Mouse (Mus musculus) gastrocnemius, adult 8-10 months (tissue): Measurements from ENCODE around the gene Uts2b. TPM values are rescaled to one million over a fixed set of nuclear protein-coding genes. Genes with fewer than 3 reads are reported as not detected.
A peak's percentile ranks its signal among the peaks of the same experiment; 100 is the strongest.

ENCODE experiments used
- DNase-seq, 2 experiments: peaks; one replicate each; pipeline ENCODE4 v3.0.0; 2022; ENCODE audit warnings: low spot score in 2 of 2
- total RNA-seq, 4 experiments: library from RNA; stranded (reverse); gene quantifications; 2 replicates each; pipeline ENCODE4 v1.2.4; 2022

The Uts2b gene
- not detected for total RNA-seq

DNA sequence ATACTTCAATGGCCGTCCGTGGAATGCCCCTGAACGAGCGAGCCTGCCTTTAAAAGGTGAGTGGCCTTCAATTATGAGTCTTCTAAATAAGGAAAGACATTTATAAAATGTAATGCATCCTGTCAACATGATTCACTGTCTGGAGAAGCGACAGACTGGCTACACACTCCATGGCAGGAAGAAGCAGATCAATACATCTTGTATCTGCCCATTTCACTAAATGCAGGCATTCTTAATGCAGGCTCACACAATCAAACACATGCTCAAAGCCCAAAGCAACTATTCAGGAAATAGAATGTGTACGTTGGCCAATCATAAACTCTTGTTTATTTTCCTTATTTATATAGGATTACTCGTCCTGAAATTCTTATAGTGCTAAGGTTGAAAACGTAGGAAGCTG lies at the start of gene Uts2b:
Uts2b (minus strand) TSS at position 49 of the 400 bp plus-strand sequence.
- no peak for DNase-seq

DNA sequence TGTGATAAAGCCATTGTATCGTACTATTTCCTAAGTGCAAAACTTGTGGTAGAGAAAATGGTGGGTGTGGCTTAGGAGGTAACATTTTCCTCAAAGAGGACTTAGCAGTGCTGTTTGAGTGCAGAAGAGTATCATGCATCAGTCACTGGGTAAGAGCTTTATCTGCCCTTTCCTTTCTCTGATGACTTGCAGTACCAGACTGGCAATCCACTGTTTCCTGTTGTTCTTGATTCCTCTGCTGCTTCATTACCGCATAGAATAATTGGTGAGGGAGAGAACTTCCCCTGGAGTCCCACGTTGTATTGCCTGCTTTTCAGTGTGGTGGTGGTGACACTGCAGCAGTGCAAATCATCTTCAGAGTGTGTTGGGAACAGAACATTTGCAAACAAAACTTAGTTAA lies 47.6 kb upstream of the Uts2b start:
- no peak for DNase-seq

DNA sequence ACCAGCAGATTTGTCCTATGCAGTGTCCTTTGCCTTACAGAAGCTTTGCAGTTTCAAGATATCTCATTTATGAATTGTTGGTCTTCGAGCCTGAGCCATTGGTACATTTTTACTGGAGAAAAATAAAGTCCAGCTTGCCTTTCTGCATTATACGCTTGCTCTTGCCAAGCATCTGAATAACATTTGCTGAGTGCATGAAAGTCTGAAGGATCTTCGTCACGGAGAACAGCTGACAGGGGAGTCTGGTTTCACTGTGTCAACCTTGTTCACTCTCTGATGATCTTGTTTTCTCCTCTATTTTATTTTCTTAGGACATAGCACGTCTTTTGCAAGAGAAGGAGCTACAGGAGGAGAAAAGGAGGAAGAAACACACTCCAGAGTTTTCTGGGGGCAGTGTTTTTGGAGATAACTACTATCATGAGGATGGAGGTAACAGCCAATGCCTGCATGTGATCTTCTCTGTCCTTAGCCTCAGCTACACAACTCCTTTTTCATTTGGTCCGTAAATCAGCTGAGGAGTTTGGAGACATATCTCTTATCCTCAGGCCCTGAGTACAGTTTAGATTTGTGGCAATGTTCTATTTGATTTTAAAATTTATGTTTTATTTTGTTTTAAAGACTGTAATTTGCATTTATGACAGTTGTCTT lies 47.0 kb upstream of the Uts2b start:
- peak; percentile 15 to 25 for DNase-seq

DNA sequence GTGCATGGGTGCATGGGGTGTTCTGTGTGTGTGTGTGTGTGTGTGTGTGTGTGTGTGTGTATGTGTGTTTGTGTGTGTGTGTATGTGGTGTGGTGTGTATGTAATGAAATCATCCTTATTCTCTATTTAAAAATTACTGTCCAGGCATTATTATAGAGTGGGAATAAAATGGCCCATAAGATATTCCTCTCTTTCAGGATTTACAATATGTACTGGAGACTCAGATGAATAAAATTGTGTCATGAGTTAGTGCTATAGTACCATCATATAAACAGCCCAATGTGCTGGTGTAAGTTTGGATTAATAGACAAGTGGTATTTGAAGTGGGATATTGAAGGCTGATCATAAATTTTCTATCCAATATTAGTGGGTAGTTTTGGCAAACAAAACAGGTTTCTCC lies 34.1 kb upstream of the Uts2b start:
- DNase-seq, result no peak

DNA sequence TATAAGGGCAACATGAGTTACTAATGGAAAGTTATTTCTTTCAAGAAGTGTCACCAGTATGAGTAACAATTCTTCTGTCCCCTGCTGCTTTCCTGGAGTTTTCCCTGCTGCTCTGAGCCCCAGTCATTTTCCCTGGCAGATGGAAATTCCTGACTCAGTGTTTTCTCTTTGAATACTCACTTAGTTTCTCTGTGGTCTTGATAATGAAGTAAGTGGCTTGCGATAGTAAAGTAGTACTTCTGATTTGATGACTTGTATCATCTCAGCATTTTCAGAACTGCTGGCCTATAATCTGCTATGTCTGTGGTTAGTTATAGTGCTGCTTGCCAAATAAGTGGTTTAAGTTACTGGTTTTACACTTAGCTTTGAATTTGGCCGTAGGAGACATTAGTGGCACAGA lies 31.5 kb upstream of the Uts2b start:
- DNase-seq, result no peak

DNA sequence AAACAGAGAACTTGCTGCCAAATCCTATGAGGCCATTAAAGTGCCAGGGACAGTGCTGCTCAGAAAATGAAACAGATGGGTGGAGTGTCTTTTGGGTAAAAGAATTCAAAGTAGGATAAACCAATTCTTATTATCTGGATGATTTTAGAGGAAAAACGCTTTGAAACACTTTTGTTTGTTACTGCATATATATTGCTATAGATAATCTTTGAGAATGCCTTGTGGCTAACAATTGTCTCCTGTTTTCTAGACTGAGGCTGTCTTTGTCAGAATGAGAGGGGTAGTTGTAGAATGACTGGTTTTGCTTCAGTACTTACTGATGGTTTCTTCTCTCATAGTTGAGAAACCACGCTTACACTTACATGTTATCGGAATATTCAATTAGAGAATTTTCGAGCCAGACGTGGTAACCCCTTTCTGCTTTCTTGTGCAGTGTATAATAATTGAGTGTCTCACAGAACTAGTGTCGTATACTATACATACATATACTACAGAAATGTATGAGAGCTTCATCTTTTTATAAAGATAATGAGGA lies 29.7 kb upstream of the Uts2b start:
- no peak for DNase-seq

DNA sequence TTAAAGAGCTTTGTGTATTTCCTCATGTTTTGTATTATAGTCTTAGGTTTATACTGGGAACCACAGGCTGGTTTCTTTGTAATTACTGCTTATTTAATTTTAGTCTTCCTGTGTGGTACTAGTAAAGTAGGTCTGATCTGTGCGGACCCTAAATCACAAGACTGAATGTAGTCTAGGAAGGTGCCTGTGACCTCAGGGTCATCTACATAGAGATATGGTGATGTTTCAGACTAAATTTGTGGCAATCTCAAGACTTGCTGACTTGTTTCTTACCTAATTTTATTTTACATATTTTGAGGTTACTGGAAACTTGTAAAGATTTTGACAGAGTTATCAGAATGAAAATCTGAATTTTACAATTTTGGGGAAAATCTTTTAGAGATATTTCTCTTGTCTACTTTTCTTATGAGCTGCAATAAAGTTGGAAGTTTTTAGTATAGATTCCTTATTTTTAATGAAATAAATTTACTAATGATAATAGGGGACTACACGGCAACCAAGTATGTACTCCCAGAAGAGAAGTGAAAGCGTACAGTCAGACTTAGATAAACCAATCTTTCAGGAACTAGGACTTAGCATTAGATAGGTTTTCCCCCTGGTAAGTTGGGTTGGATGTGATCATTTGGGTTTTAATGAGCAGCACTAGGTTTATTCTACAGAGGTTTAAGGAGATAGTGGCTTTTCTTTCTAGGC lies 29.1 kb upstream of the Uts2b start:
- DNase-seq, result no peak

DNA sequence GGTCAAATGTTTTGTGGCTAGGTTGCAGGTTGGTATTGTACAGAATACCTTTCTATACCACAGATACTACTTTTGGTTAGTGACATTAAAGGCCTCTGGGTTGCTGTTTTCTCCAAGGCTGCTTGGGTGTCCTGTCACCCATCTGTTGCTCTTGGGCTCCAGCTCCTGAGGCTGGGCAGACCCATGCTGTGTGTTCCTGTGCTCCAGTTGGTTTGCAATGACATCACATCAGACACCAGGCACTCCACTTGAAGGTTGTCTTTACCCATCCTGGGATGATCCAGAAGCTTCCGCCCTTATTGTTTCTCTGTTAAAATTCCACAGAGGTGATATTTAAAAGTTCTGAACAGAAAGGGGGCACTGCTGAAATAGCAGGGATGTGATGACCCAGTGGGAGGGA lies 26.9 kb upstream of the Uts2b start:
- DNase-seq, result no peak

DNA sequence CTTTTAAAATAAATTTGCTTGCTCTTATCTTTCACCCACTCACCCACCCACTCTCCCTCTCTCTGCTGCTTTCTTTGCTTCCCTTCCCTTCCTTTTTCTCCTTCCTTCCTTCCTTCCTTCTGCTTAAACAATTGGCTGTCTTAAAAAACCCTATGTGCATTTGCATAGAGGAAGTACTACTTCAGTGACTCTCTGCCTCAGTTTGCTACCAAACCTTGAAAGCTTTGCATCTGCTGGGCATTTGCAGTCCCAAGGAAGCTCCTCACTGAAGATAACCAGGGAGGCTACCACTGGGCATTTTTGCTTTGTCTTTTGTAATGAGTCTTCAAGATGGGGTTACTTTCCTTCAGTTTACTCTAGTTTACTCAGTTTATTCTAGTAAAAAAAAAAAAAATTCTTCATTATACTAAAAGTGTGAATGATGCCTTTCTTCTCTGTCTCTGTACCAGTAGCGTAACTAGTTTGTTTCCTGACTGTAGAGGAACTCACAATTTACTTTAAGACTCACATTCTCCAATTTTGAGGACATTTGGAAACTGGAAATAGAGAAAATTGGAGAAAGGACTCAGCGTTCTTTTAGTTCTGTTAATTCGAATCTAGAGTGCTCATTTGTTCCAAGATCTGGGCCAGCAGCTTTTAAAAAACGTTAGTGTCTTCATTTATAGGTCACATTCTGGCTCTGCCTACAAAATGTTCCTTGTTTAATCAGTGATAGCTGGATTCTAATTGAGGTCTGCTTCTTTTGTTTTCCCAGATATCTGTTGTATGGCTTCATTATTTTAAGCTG lies 25.4 kb upstream of the Uts2b start:
- no peak for DNase-seq

DNA sequence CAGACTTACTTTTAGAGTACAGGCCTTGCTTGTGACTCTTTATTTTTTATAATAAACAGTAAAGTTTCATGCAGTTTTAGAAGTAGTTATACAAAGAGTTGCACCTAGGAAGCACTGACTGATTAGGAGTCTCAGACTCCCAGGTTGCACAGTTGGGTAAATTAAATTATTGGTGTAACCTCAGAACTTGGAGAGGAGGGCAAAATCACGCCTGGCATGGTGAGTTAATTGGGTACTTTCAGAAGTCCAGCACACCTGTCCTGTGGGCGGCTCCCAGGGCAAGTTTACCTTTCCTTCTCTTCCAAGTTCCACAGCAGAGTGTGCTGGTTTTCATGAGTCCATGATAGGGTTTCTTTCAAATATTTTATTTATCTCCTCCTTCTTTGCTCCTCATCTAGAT lies 21.8 kb upstream of the Uts2b start:
- DNase-seq, result no peak

DNA sequence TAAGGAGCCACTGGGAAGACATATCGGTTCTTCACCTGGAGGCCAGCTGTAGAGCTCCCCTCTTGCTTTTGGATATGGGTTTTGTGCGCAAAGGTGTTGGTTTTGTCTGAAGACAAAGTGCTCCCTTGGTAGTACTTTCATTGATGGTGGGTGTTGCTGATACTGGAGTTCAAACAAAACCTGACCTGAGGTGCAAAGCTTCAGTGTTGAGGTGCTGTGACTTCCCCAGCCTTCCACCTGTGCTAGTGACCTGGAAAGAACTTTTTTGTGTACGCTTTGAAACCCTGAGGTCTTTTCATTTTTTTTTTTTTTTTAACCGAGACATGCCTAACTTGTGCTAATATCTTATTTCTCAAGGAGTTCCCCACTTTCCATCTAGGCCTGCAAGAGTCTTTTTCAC lies 20.3 kb upstream of the Uts2b start:
- DNase-seq, result no peak

DNA sequence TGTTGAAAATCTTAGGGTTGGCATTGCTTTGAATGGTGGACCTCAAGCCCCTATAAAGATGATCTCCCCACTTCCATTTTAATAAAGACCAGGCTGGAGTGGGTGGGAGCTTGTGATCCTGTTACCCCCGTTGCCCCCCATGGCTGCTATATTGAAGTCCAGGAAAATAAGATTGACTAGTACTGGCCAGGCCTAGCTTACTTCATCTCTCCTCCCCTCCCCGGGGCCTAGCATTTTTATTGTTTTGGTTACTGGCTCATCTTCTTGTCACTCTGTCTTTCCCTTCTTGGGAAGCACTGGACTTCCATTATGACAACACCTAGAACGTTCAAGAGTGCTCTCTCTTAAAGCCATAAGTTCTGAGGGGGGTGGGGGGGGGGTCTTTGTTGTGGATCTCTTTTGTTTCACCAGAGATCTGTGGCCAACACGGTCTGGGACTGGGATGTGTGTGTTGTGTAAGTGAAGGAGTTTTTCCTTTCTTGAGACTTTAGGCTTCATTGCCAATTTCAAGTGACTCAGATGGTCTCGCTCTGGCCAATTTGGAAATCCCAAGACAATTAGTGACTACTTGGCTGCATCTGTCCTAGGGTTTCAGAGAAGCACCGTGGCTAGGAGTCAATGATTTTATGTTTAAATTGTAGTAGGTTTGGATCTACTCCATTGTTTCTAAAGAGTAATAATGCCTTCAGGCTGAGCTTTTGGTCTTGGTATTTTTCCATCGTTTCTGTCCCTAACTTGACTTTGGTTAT lies 19.7 kb upstream of the Uts2b start:
- no peak for DNase-seq

DNA sequence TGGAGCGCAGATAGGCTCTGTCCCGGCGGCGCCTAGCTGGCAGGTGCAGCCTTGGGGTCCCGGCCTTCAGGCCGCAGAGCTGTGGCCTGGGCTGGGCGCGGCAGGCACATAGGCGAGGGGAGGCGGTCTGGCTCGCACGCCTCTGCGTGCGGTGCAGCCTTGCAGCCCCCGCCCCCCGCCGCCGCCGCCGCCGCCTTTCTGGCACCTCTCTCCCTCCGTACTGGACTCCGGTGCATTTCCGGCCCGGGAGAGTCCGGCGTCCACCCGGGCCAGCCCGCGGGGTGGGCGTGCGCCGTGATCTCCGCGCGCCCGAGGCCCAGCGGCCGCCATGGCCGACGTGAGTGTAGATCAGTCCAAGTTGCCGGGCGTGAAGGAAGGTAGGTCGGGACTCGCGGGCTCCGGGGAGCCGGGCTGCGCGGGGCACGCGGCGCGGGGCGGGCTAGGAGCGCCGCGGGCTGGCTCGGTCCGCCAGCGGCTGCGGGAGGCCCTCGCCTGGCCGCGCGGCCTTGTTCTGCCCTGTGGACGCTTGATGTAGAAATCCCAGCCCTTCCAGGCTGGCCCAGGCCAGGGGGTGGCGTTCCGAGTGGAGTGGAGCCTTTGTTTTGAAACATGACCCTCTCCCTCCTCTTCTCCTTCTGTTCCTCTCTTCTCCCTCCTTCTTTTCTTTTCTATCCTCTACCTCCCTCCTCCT lies 18.9 kb upstream of the Uts2b start, which contains the start of gene Ccdc50:
Ccdc50 (plus strand) TSS at position 109 of the 691 bp plus-strand sequence.
- DNase-seq, result peak; percentile 62 to 72

DNA sequence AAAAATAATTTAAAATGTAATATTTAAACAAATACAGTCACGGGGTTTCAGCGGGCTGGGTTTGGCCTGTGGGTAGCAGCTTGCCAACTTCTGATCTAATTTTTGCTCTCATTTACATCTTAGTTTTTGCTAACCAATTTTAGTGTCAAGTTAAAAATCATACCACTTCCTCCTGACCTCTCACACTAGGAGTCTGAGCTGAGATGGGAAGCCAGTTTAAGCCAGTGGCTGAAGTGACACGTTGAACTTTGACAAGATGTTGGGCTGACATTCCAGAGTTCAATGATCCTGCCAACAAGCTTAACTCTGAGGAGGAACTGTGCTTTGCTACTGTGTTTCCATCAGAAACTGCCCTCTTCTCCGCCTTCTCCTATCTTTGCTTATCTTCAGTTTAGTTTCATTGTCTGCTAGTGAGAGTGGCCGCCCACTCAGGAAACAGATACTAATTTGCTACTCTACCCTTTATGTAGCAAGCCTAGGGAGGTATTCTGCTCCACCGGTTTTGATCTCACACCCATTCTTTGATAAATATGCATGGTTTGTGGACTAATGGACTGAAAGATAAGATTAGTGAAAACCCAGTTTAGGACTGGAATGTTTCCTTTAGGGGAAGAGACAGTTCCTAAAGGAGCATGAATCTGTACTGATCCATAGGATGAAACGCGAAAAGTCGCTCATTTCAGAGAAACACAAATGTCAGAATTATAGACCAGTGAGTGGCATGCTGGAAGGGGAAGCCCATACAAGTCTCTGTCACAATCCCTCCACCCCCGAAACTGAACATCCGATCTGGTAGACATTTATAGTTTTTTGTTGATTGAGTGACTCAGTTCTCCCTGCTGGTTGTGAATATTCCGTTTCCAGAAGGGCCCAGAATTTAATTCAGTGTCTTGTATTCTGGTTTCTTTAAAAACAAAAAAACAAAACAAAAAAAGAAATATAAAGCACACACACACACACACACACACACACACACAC lies 17.9 kb upstream of the Uts2b start:
- DNase-seq, result no peak

DNA sequence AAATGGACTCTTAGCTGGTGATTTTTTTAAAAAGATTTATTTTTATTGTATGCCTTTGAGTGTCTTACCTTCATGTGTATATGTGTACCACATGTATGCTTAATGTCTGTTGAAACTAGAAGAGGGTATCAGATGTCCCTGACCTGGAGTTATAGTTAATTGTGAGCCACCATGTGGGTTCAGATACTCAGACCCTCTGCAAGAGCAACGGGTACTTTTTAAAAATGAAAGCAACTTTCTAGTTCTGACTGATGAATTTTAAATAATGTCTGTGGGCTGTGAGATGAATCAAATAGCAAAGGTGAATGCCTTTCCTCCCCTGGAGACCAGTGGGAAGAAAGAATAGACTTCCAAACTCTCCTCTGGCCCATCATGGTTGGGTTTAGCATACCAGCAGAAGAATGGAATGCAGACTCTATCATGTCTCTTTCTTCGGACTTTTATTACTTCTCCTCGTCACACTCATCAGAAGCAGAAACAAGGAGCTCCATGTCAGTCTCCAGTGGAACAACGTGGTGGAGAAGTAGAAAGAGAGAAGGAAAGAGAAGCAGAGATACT lies 16.9 kb upstream of the Uts2b start:
- DNase-seq, result no peak

DNA sequence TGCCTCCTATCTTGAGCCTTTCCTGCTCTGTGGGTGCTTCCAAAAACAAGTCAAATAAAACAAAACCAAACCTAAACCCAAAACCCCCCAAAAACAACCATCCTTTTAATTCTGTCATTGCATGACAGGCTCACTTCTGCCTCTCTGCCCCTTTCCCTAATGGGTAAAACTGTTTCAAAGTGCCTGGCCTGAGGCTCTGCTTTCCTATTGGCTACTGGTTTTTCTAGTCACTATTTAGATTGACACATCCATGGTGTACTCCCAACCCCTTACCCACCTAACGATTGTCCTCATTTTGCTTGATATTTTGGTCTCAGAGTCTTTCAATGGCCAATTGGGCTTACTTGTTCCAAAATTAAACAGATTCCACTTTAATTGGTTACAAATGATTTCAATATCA lies 15.6 kb upstream of the Uts2b start:
- DNase-seq, result no peak

DNA sequence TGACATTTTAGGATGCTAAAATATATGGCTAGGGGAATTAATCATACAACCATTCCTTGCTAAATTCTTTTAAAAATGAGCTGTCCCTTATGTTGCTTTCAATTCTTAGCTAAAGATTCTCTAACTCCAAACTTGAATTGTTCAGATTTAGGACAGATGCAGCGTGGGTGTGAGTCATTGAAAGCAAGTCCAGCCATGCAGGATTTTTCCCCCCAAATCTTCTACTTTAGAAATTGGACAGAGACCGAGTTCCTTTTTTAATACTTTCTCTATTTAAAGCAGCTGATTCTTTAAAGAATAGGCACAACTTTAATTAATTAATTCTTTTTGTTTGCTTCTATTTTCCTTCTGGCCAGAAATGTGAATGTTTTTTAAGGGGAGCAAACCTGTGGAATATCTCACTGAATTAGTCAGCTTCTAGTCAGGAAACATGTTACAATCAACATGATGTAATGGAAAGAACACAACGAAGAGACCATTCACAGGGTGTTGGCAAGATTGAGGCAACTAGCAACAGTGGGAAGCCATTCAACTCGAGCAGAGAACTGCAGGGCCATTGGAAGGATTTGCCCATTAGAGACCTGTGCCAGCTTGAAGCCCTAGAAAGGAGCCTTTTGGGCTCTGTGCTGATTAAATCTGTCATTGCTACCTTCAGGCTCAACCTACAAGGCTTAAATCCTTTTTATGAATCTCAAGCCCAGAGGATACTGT lies 15.0 kb upstream of the Uts2b start:
- DNase-seq, result no peak

DNA sequence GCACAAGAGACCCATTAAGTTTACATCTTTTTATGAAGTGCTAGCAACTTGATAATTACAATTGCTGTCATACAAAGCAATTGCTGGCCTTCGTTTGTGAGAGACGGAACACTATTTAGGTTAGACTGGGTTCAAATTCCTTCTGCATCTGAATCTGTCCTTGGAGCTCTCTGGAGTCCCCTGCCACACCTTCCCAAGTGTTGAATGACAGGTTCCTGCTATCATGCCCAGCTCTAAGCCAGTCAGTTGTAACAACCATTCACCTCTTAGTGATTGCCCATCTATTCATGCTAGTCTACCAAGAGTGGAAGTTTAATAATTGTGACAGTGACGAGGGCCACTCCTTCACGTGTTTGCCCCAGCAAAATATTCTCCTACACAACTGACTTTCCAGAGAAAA lies 12.2 kb upstream of the Uts2b start:
- DNase-seq, result no peak

DNA sequence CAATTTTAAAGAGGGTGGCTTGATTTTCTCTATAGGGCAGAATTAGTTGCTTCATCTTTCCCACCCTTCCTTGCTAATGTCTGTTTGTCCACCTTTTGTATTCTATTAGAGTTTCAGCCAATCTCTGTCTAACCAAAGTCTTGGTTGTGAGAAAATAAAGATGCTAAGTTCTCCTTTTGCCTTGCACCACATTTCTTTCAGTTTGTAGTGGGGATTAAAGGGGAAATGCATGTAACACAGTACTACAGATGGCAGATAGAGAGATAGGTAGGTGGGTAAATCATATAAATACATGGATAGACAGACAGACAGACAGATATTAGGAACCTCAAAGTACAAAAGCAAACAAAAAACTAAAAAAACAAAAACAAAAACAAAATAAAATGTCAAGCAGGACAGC lies 6.5 kb upstream of the Uts2b start:
- no peak for DNase-seq
